Mouse (Mus musculus) MEL (cell line): ENCODE measurements around the gene 4921507P07Rik. TPM values are rescaled to one million over a fixed set of nuclear protein-coding genes. Genes with fewer than 3 reads are reported as not detected.
A peak's percentile ranks its signal among the peaks of the same experiment; 100 is the strongest.

Source experiments
- DNase-seq: peaks from one replicate; pipeline ENCODE4 v3.0.0; 2011; ENCODE audit warnings: low read depth, low spot score
- H3K27ac ChIP-seq: 2 replicates; pipeline ENCODE4 v1.5.1; 2012; ENCODE audit warnings: low read depth, mild to moderate bottlenecking, control low read depth, low read length, moderate library complexity; ENCODE audit not compliant: control insufficient read depth
- H3K27me3 ChIP-seq, 2 experiments: fragments of 150-350 bp in 1 of 2; sonication (generic) in 1 of 2; 2 replicates each; pipeline ENCODE4 v1.6.1; 2012; ENCODE audit warnings: low read length in 2 of 2, mild to moderate bottlenecking in 2 of 2, improper control_type of control experiment in 1 of 2, moderate library complexity in 1 of 2; ENCODE audit not compliant: insufficient read depth in 2 of 2, control insufficient read depth in 1 of 2
- H3K36me3 ChIP-seq, 2 experiments: 2 replicates each; pipeline ENCODE4 v1.6.1; 2012 to 2014; ENCODE audit warnings: low read length in 2 of 2, improper control_type of control experiment in 1 of 2, inconsistent platforms in 1 of 2, mild to moderate bottlenecking in 1 of 2; ENCODE audit not compliant: insufficient read depth in 2 of 2, control insufficient read depth in 1 of 2
- H3K4me1 ChIP-seq, 2 experiments: fragments of 150-350 bp in 1 of 2; sonication (generic) in 1 of 2; 2 replicates each; pipeline ENCODE4 v1.6.1; 2012; ENCODE audit warnings: low read length in 2 of 2, improper control_type of control experiment in 1 of 2, mild to moderate bottlenecking in 1 of 2; ENCODE audit not compliant: insufficient read depth in 2 of 2, control insufficient read depth in 1 of 2
- H3K4me3 ChIP-seq, 2 experiments: fragments of 150-350 bp in 1 of 2; sonication (generic) in 1 of 2; 2 replicates each; pipeline ENCODE4 v1.5.1; 2012; ENCODE audit warnings: low read depth in 2 of 2, low read length in 2 of 2, mild to moderate bottlenecking in 2 of 2, moderate library complexity in 2 of 2, control low read depth in 1 of 2, improper control_type of control experiment in 1 of 2; ENCODE audit not compliant: control insufficient read depth in 1 of 2, insufficient read depth in 1 of 2
- H3K79me2 ChIP-seq: 2 replicates; pipeline ENCODE4 v1.6.1; 2012; ENCODE audit warnings: mild to moderate bottlenecking, low read length, moderate library complexity; ENCODE audit not compliant: control insufficient read depth, poor library complexity, insufficient read depth
- H3K9ac ChIP-seq: 2 replicates; pipeline ENCODE4 v1.6.1; 2012; ENCODE audit warnings: low read depth, mild to moderate bottlenecking, control low read depth, low read length, moderate library complexity; ENCODE audit not compliant: control insufficient read depth, poor library complexity, severe bottlenecking
- H3K9me3 ChIP-seq: fragments of 150-350 bp; sonication (generic); replicated peaks from 2 replicates; pipeline ENCODE4 v1.6.1; 2012; ENCODE audit warnings: mild to moderate bottlenecking, low read length, improper control_type of control experiment, moderate library complexity; ENCODE audit not compliant: insufficient read depth
- BHLHE40 ChIP-seq: IDR thresholded peaks from 2 replicates; pipeline ENCODE4 v1.6.1; 2012; ENCODE audit warnings: low read depth, mild to moderate bottlenecking, inconsistent platforms, low read length, improper control_type of control experiment, borderline replicate concordance
- CHD1 ChIP-seq: IDR thresholded peaks from 2 replicates; pipeline ENCODE4 v1.6.1; 2012; ENCODE audit warnings: low read depth, mild to moderate bottlenecking, inconsistent platforms, low read length, improper control_type of control experiment
- E2F4 ChIP-seq: IDR thresholded peaks from 2 replicates; pipeline ENCODE4 v1.6.1; 2011; ENCODE audit warnings: low read depth, low read length, improper control_type of control experiment, borderline replicate concordance
- EP300 ChIP-seq, 2 experiments: IDR thresholded peaks; 2 replicates each; pipeline ENCODE4 v1.6.1; 2011; ENCODE audit warnings: improper control_type of control experiment in 2 of 2, low read length in 2 of 2, low read depth in 1 of 2, mild to moderate bottlenecking in 1 of 2
- ETS1 ChIP-seq: IDR thresholded peaks from 2 replicates; pipeline ENCODE4 v1.6.1; 2012; ENCODE audit warnings: low read depth, mild to moderate bottlenecking, inconsistent platforms, low read length, improper control_type of control experiment, moderate library complexity
- GABPA ChIP-seq: IDR thresholded peaks from 2 replicates; pipeline ENCODE4 v1.6.1; 2012; ENCODE audit warnings: low read depth, mild to moderate bottlenecking, inconsistent platforms, low read length, improper control_type of control experiment, moderate library complexity
- GATA1 ChIP-seq: IDR thresholded peaks from 2 replicates; pipeline ENCODE4 v1.6.1; 2011; ENCODE audit warnings: low read depth, low read length, improper control_type of control experiment
- KAT2A ChIP-seq: conservative IDR thresholded peaks from 2 replicates; pipeline ENCODE4 v1.6.1; 2012; ENCODE audit warnings: low read depth, low read length, improper control_type of control experiment, inconsistent platforms
- MXI1 ChIP-seq: IDR thresholded peaks from 2 replicates; pipeline ENCODE4 v1.6.1; 2011; ENCODE audit warnings: mild to moderate bottlenecking, low read depth, low read length, improper control_type of control experiment
- MYB ChIP-seq: IDR thresholded peaks from 2 replicates; pipeline ENCODE4 v1.6.1; 2011; ENCODE audit warnings: mild to moderate bottlenecking, low read depth, low read length, improper control_type of control experiment
- MYC ChIP-seq: IDR thresholded peaks from 2 replicates; pipeline ENCODE4 v1.6.1; 2011; ENCODE audit warnings: low read depth, mild to moderate bottlenecking, low read length, improper control_type of control experiment, moderate library complexity
- POLR2AphosphoS5 ChIP-seq: IDR thresholded peaks from 2 replicates; pipeline ENCODE4 v1.6.1; 2012; ENCODE audit warnings: low read depth, borderline replicate concordance, mild to moderate bottlenecking, inconsistent platforms, low read length, moderate library complexity, mixed read lengths
- SMC3 ChIP-seq: IDR thresholded peaks from 2 replicates; pipeline ENCODE4 v1.6.1; 2011; ENCODE audit warnings: low read depth, low read length, improper control_type of control experiment
- TBP ChIP-seq: IDR thresholded peaks from 2 replicates; pipeline ENCODE4 v1.8.0; 2011; ENCODE audit warnings: low read depth, low read length, improper control_type of control experiment
- TCF12 ChIP-seq: IDR thresholded peaks from 2 replicates; pipeline ENCODE4 v1.6.1; 2014; ENCODE audit warnings: low read depth, mild to moderate bottlenecking, inconsistent platforms, low read length, improper control_type of control experiment, moderate library complexity
- USF2 ChIP-seq, 2 experiments: IDR thresholded peaks; 2 replicates each; pipeline ENCODE4 v1.6.1; 2011 to 2012; ENCODE audit warnings: improper control_type of control experiment in 2 of 2, low read length in 2 of 2, borderline replicate concordance in 1 of 2, inconsistent platforms in 1 of 2, low read depth in 1 of 2, mild to moderate bottlenecking in 1 of 2; ENCODE audit not compliant: insufficient read depth in 1 of 2
- ZC3H11A ChIP-seq: IDR thresholded peaks from 2 replicates; pipeline ENCODE4 v1.6.1; 2012; ENCODE audit warnings: low read depth, mild to moderate bottlenecking, inconsistent platforms, low read length, improper control_type of control experiment
- ZNF384 ChIP-seq: IDR thresholded peaks from 2 replicates; pipeline ENCODE4 v1.6.1; 2012; ENCODE audit warnings: low read depth, mild to moderate bottlenecking, inconsistent platforms, low read length, improper control_type of control experiment
- polyA plus RNA-seq, 2 experiments: library from polyadenylated mRNA; stranded (reverse) in 1 of 2; unstranded in 1 of 2; fragments of >175 nt in 1 of 2; fragments of >200 nt in 1 of 2; gene quantifications; 2 replicates each; pipeline versions ENCODE4 v1.2.1 to v1.2.4; 2012; ENCODE audit warnings: low replicate concordance in 2 of 2, low read depth in 1 of 2; ENCODE audit not compliant: insufficient read length in 2 of 2, insufficient read depth in 1 of 2, missing spikeins in 1 of 2
- total RNA-seq: library from RNA; depleted of rRNA; stranded (reverse); fragments of 300-350 nt; gene quantifications from 2 replicates; pipeline ENCODE4 v1.2.3, GENCODE M21; 2012

4921507P07Rik gene
- total and polyA plus RNA-seq, 3 experiments: 0.89 to 1.5 TPM; not detected in 1

DNA sequence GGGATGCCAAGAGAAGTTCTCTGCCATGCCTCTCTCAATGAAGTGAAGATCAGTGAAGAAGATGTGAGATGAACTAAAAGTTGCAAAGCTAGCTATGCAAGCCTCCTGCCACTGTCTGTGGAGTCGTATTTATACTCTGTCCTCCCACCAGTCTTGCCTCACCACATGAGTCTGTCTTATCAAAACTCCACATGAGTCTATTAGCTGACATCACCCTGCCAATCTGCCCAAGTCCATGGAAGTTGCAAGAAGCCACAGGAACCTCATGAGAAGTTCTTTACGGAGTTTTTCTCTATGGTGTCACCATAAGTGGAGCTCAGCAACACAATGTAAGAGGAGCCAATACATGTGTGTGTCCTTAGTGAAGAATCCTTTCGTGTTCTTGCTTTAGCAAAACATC is 65.4 kb downstream of the 4921507P07Rik start:
- peak; percentile 33 for DNase-seq
- no peak overlapping the region for H3K9ac ChIP-seq
- H3K9me3 ChIP-seq: no peaks in the 10 kb centered on the region
- TF ChIP-seq BHLHE40 (no peak), TBP (0 out of 2 replicates have a peak, but pooled peaks have one; percentile 21), ETS1 (peak; percentile 34; the same call in 1 of the 2 replicates), ZC3H11A (no peak), CHD1 (no peak), GATA1 (peak; percentile 39; the same call in 1 of the 2 replicates), TCF12 (peak; percentile 23; the same call in 1 of the 2 replicates)
- TF ChIP-seq, all 39 proteins: peak for 4
- Histone ChIP-seq H3K4me1 (no peaks in the 10 kb centered on the region; a peak in 1 of 4 replicates), H3K4me3 (no peak overlapping the region), H3K79me2 (no peaks in the 10 kb centered on the region), H3K27ac (no peak overlapping the region), H3K27me3 (no peaks in the 10 kb centered on the region), H3K36me3 (peaks cover 0 to 2% of the 10 kb centered on the region in 2 experiments; a peak in 1 of 4 replicates)

GRCm38 (mm10) chr6:50529194-50529593 is 67.2 kb downstream of the 4921507P07Rik start:
- no peak for DNase-seq
- Histone ChIP-seq H3K4me3 (no peak overlapping the region), H3K36me3 (peaks cover 0 to 2% of the 10 kb centered on the region in 2 experiments; a peak in 1 of 4 replicates), H3K27me3 (no peaks in the 10 kb centered on the region), H3K9ac (no peak overlapping the region), H3K4me1 (no peaks in the 10 kb centered on the region; a peak in 1 of 4 replicates), H3K79me2 (no peaks in the 10 kb centered on the region), H3K27ac (no peak overlapping the region), H3K9me3 (no peaks in the 10 kb centered on the region)
- TF ChIP-seq MYB (no peak), GATA1 (no peak), MXI1 (no peak), EP300 (IDR thresholded peaks at IDR 0.05; ENCODE audit: low read depth in 1 of 2, low read length in 2 of 2) (no peak)

GRCm38 (mm10) chr6:50527416-50527815 is 69.0 kb downstream of the 4921507P07Rik start:
- no peak for DNase-seq
- Histone ChIP-seq H3K36me3 (peaks cover 0 to 2% of the 10 kb centered on the region in 2 experiments; a peak in 1 of 4 replicates), H3K4me1 (no peaks in the 10 kb centered on the region; a peak in 1 of 4 replicates), H3K79me2 (no peaks in the 10 kb centered on the region), H3K27ac (no peak overlapping the region), H3K9me3 (no peaks in the 10 kb centered on the region), H3K4me3 (no peak overlapping the region)
- no peak for TF ChIP-seq POLR2AphosphoS5
- no peak for TF ChIP-seq USF2 (IDR thresholded peaks at IDR 0.05; ENCODE audit: borderline replicate concordance in 1 of 2, insufficient read depth in 1 of 2, low read depth in 1 of 2, low read length in 2 of 2)
- no peak for TF ChIP-seq SMC3
- TF ChIP-seq ZC3H11A: no peak
- no peak for TF ChIP-seq MYC
- no peak for TF ChIP-seq TCF12
- no peak for TF ChIP-seq ZNF384
- no peak for TF ChIP-seq ETS1
- no peak for TF ChIP-seq E2F4
- TF ChIP-seq KAT2A: no peak
- no peak for TF ChIP-seq GABPA
- TF ChIP-seq, all 39 proteins: peak for 0
- Histone ChIP-seq H3K9ac (no peak overlapping the region), H3K27me3 (no peaks in the 10 kb centered on the region)
